Mouse (Mus musculus) heart, adult 2 months (tissue): ENCODE data around the gene Col13a1.

ENCODE experiments used
- CTCF ChIP-seq: fragments of 200-600 bp; IDR thresholded peaks from 2 replicates; pipeline ENCODE4 v1.8.1; 2022; ENCODE audit warnings: antibody characterized with exemption, mild to moderate bottlenecking, moderate library complexity
- POLR2A ChIP-seq: fragments of 200-500 bp; IDR thresholded peaks from 2 replicates; pipeline ENCODE4 v1.6.1; 2011; ENCODE audit warnings: mild to moderate bottlenecking, low read depth, low read length, control low read depth; ENCODE audit not compliant: insufficient read depth

DNA sequence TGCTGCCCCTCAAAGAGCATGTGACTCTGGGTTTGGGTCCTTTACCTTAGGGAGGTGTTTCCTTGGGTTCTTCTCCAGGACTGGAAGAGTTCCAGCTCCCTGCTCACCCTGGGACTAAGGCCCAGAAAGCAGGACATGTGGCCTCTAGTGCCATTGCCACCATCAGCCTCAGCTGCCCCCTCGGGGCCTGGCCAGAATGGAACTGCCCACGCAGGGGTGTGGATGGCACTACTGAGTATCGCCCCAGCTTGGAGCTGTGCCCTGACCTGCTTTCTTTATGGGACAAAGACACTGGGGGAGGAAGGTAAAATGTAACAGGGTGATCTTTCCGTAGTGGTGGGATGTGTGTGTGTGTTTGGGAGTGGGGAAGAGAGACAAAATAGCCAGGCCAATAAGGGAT lies 59.4 kb downstream of the Col13a1 start:
- TF ChIP-seq CTCF (no peak), POLR2A (no peak)
